Mouse (Mus musculus) hindbrain, postnatal 0 days (tissue): ENCODE measurements around the gene Cgnl1. TPM values are rescaled to one million over a fixed set of nuclear protein-coding genes. Genes with fewer than 3 reads are reported as not detected.

ENCODE experiments used
- ATAC-seq: fragments of 200-750 bp; cut with Nextera tagmentation; 2 replicates; pipeline ENCODE4 v1.8.0; 2017; ENCODE audit warnings: mild to moderate bottlenecking, moderate TSS enrichment, moderate library complexity
- DNase-seq: peaks from one replicate; pipeline ENCODE4 v3.0.0-alpha.2; 2015; ENCODE audit warnings: low spot score
- H3K27ac ChIP-seq: fragments of 300-500 bp; sonication (generic); 2 replicates; pipeline ENCODE4 v1.5.1; 2014; ENCODE audit warnings: mild to moderate bottlenecking
- H3K27me3 ChIP-seq: fragments of 300-500 bp; sonication (generic); 2 replicates; pipeline ENCODE4 v1.6.1; 2014; ENCODE audit warnings: low read length, mixed read lengths; ENCODE audit not compliant: insufficient read depth
- H3K36me3 ChIP-seq: fragments of 300-500 bp; sonication (generic); 2 replicates; pipeline ENCODE4 v1.6.1; 2014; ENCODE audit warnings: low read length, mixed read lengths; ENCODE audit not compliant: insufficient read depth
- H3K4me1 ChIP-seq: fragments of 300-500 bp; sonication (generic); 2 replicates; pipeline ENCODE4 v1.6.1; 2014; ENCODE audit warnings: antibody characterized with exemption, low read length, mixed read lengths; ENCODE audit not compliant: insufficient read depth
- H3K4me2 ChIP-seq: fragments of 300-500 bp; sonication (generic); 2 replicates; pipeline ENCODE4 v1.6.1; 2014; ENCODE audit warnings: low read depth, mild to moderate bottlenecking, low read length, moderate library complexity, mixed read lengths
- H3K4me3 ChIP-seq: fragments of 300-500 bp; sonication (generic); 2 replicates; pipeline ENCODE4 v1.5.1; 2014; ENCODE audit warnings: low read length
- H3K9ac ChIP-seq: fragments of 300-500 bp; sonication (generic); replicated peaks from 2 replicates; pipeline ENCODE4 v1.6.1; 2014; ENCODE audit warnings: mild to moderate bottlenecking, low read length, moderate library complexity, mixed read lengths
- H3K9me3 ChIP-seq: fragments of 300-500 bp; sonication (generic); 2 replicates; pipeline ENCODE4 v1.6.1; 2016; ENCODE audit warnings: low read length, mixed read lengths
- CTCF ChIP-seq: IDR thresholded peaks from 2 replicates; pipeline ENCODE4 v1.5.1; 2016; ENCODE audit warnings: antibody characterized with exemption, control low read depth, low read depth
- WGBS: fragments of 180-500 bp; shearing (Covaris S2); extraction: QIAGEN DNeasy Blood & Tissue Kit; methylation state at CpG from one replicate; pipeline ENCODE4 v1.1.7; 2014; 5-methylcytosine and 5-hydroxymethylcytosine counted together
- polyA plus RNA-seq: library from polyadenylated mRNA; unstranded; fragments of >200 nt; fragmentation: Nextera tagmentation; extraction: Ambion mirVana; gene quantifications from 2 replicates; pipeline ENCODE4 v1.2.1, GENCODE M21; 2015
- total RNA-seq: library from RNA; depleted of rRNA; stranded (reverse); fragments of >200 nt; gene quantifications from 2 replicates; pipeline ENCODE4 v1.2.3, GENCODE M21; 2014

The Cgnl1 gene
- total and polyA plus RNA-seq, 2 experiments from 2014 or later, result 7.2 to 7.6 TPM

- H3K9ac ChIP-seq, result no peak overlapping the region
Observed at GRCm38 (mm10) chr9:71670677-71671076, 100.7 kb downstream of the Cgnl1 start.

DNA sequence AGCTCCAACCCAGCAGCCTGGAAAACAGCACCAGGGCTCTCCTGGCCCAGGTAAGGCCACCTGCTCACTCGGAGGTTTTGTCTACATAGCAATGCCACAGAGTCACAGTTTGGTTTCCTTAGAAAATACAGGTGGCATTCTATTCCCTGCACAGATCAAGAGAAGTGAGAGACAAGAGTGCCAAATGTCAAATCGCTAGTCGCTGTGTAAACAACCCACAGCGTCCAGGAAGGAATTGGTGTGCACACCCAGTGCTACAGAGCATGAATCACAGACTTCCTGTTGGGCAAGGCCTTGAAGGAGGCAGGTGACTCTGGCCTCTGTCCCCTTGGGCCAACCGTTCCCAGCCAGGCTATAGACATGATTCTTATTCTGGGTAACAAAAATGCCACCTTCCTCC is 103.8 kb downstream of the Cgnl1 start:
- H3K4me1 ChIP-seq, result no peaks in the 10 kb centered on the region
- no peak for ATAC-seq
- no peak overlapping the region for H3K4me2 ChIP-seq
- H3K27ac ChIP-seq, result no peak overlapping the region
- TF ChIP-seq CTCF, result no peak
- H3K9ac ChIP-seq, result no peak overlapping the region
- no peak overlapping the region for H3K4me3 ChIP-seq
- DNase-seq, result no peak
- no peaks in the 10 kb centered on the region for H3K36me3 ChIP-seq
- no peaks in the 10 kb centered on the region for H3K9me3 ChIP-seq
- 65% methylated on average over 5 of the region's 5 CpGs for WGBS
- no peaks in the 10 kb centered on the region for H3K27me3 ChIP-seq

More at GRCm38 (mm10) chr9:71670677-71671076, 100.7 kb downstream of the Cgnl1 start:
- WGBS, result 90% methylated on average over 5 of the region's 5 CpGs
- H3K4me1 ChIP-seq, result no peaks in the 10 kb centered on the region
- no peaks in the 10 kb centered on the region for H3K9me3 ChIP-seq
- H3K27ac ChIP-seq, result no peak overlapping the region
- H3K4me3 ChIP-seq, result no peak overlapping the region
- TF ChIP-seq CTCF, result no peak
- H3K36me3 ChIP-seq, result no peaks in the 10 kb centered on the region
- no peaks in the 10 kb centered on the region for H3K27me3 ChIP-seq
- DNase-seq (no peak), ATAC-seq (no peak)
- no peak overlapping the region for H3K4me2 ChIP-seq

GRCm38 (mm10) chr9:71666432-71666831 is 105.0 kb downstream of the Cgnl1 start:
- Histone ChIP-seq H3K27ac (no peak overlapping the region), H3K27me3 (no peaks in the 10 kb centered on the region), H3K4me1 (no peaks in the 10 kb centered on the region), H3K9ac (no peak overlapping the region), H3K36me3 (no peaks in the 10 kb centered on the region), H3K4me2 (no peak overlapping the region), H3K4me3 (no peak overlapping the region), H3K9me3 (no peaks in the 10 kb centered on the region)
- no peak for ATAC-seq
- 69% methylated on average over 6 of the region's 6 CpGs for WGBS
- DNase-seq, result no peak
- TF ChIP-seq CTCF, result no peak

DNA sequence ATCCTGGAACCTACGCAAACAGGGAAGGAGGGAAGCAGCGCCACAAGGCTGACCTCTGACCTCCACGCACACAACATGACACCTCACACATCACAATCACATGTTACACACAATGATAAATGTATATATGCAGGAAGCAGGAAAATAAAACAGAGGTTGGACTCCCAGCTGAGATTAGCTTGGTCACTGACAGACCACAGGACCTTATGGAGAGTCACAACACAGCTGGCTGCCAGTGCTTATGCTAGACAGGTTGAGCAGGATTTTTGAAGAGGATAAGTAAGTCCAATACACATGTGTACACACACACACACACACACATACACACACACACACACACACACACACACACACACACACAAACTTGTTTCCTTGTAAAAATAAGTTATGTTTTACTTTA is 105.9 kb downstream of the Cgnl1 start:
- no peaks in the 10 kb centered on the region for H3K9me3 ChIP-seq
- no peak for DNase-seq
- no peak overlapping the region for H3K4me3 ChIP-seq
- no peak overlapping the region for H3K4me2 ChIP-seq
- 92% methylated on average over 3 of the region's 3 CpGs for whole genome bisulfite sequencing
- H3K27me3 ChIP-seq, result no peaks in the 10 kb centered on the region
- H3K9ac ChIP-seq, result no peak overlapping the region
- H3K27ac ChIP-seq, result no peak overlapping the region
- TF ChIP-seq CTCF, result no peak
- ATAC-seq, result no peak
- no peaks in the 10 kb centered on the region for H3K4me1 ChIP-seq
- H3K36me3 ChIP-seq, result no peaks in the 10 kb centered on the region

DNA sequence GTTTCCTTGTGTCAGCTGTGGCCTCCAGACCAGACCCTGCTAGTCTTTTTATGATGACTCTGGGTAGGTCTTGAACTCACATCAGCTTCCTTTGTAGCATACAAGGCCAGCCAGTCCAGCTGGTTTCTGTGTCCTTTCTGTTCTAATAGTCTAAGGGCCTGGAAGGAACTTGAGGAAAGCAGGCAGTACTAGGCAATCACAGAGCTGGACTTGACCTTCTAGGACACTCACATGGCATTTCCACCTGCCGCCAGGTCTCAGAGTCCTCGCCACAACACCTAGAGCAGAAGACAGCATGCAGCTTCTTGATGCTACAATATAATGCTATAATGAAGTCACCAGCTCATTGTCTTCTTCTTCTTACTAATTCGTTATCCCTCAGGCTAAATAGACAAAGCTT is 106.5 kb downstream of the Cgnl1 start:
- DNase-seq, result no peak
- Histone ChIP-seq H3K27ac (no peak overlapping the region), H3K27me3 (no peaks in the 10 kb centered on the region), H3K4me2 (no peak overlapping the region), H3K36me3 (no peaks in the 10 kb centered on the region), H3K4me1 (no peaks in the 10 kb centered on the region), H3K4me3 (no peak overlapping the region), H3K9me3 (no peaks in the 10 kb centered on the region), H3K9ac (no peak overlapping the region)
- 92% methylated on average over 3 of the region's 3 CpGs for WGBS
- no peak for TF ChIP-seq CTCF
- no peak for ATAC-seq

GRCm38 (mm10) chr9:71663421-71664217 is 107.8 kb downstream of the Cgnl1 start:
- ATAC-seq, result no peak; the same call in 1 of the 2 replicates
- Histone ChIP-seq H3K9me3 (no peaks in the 10 kb centered on the region), H3K4me3 (no peak overlapping the region), H3K4me1 (no peaks in the 10 kb centered on the region), H3K27me3 (no peaks in the 10 kb centered on the region), H3K9ac (no peak overlapping the region), H3K36me3 (no peaks in the 10 kb centered on the region), H3K4me2 (no peak overlapping the region), H3K27ac (no peak overlapping the region)
- no peak for TF ChIP-seq CTCF
- DNase-seq, result no peak
- 71% methylated on average over 11 of the region's 11 CpGs for WGBS

DNA sequence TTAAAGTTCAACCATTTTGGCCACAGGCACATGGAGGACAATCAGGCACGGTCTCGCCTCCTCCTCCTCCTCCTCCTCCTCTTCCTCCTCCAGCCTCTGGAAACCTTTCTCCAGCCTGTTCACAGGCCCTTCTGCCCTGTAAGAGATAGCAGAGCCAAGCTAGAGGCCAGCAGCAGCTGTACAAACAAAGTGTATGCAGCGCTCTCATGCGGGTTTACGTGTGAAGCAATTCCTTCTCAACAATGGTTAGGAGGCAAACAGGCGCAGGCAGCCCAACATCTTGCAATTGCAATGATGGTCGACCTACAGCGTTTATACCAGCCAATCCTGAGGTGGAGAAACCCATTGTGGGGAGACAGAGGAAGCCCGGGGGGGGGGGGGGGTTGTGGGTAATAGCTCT is 110.9 kb downstream of the Cgnl1 start:
- ATAC-seq, result no peak
- H3K4me2 ChIP-seq, result no peak overlapping the region
- no peak overlapping the region for H3K9ac ChIP-seq
- no peaks in the 10 kb centered on the region for H3K9me3 ChIP-seq
- no peak overlapping the region for H3K27ac ChIP-seq
- WGBS, result 62% methylated on average over 9 of the region's 9 CpGs
- no peaks in the 10 kb centered on the region for H3K36me3 ChIP-seq
- H3K27me3 ChIP-seq, result no peaks in the 10 kb centered on the region
- no peaks in the 10 kb centered on the region for H3K4me1 ChIP-seq
- TF ChIP-seq CTCF, result no peak
- DNase-seq, result peak; percentile 24
- no peak overlapping the region for H3K4me3 ChIP-seq
